Mouse (Mus musculus) forebrain, embryonic 16.5 days (tissue): ENCODE data around the gene Cask. TPM values are rescaled to one million over a fixed set of nuclear protein-coding genes. Genes with fewer than 3 reads are reported as not detected.

Source experiments
- ATAC-seq: fragments of 200-750 bp; cut with Nextera tagmentation; 2 replicates; pipeline ENCODE4 v1.8.0; 2017; ENCODE audit warnings: mild to moderate bottlenecking, moderate library complexity
- H3K27ac ChIP-seq: fragments of 300-500 bp; sonication (generic); 2 replicates; pipeline ENCODE4 v1.5.1; 2014; ENCODE audit warnings: low read length, control low read depth
- H3K27me3 ChIP-seq: fragments of 300-500 bp; sonication (generic); replicated peaks from 2 replicates; pipeline ENCODE4 v1.6.1; 2014; ENCODE audit warnings: low read length; ENCODE audit not compliant: control insufficient read depth, insufficient read depth
- H3K36me3 ChIP-seq: fragments of 300-500 bp; sonication (generic); 2 replicates; pipeline ENCODE4 v1.6.1; 2014; ENCODE audit not compliant: control insufficient read depth, insufficient read depth
- H3K4me1 ChIP-seq: fragments of 300-500 bp; sonication (generic); replicated peaks from 2 replicates; pipeline ENCODE4 v1.6.1; 2014; ENCODE audit warnings: low read length; ENCODE audit not compliant: control insufficient read depth, insufficient read depth
- H3K4me2 ChIP-seq: fragments of 300-500 bp; sonication (generic); 2 replicates; pipeline ENCODE4 v1.6.1; 2014; ENCODE audit warnings: mild to moderate bottlenecking, low read length, control low read depth
- H3K4me3 ChIP-seq: fragments of 300-500 bp; sonication (generic); replicated peaks from 2 replicates; pipeline ENCODE4 v1.5.1; 2014; ENCODE audit warnings: mild to moderate bottlenecking, low read length, control low read depth
- H3K9ac ChIP-seq: fragments of 300-500 bp; sonication (generic); replicated peaks from 2 replicates; pipeline ENCODE4 v1.6.1; 2014; ENCODE audit warnings: low read depth, low read length, control low read depth
- H3K9me3 ChIP-seq: fragments of 300-500 bp; sonication (generic); 2 replicates; pipeline ENCODE4 v1.6.1; 2016; ENCODE audit warnings: low read length; ENCODE audit not compliant: control insufficient read depth
- WGBS: fragments of 180-500 bp; shearing (Covaris S2); extraction: QIAGEN DNeasy Blood & Tissue Kit; methylation state at CpG from one replicate; pipeline ENCODE4 v1.1.7; 2014; 5-methylcytosine and 5-hydroxymethylcytosine counted together
- polyA plus RNA-seq: library from polyadenylated mRNA; unstranded; fragments of >200 nt; fragmentation: Nextera tagmentation; extraction: Ambion mirVana; gene quantifications from 2 replicates; pipeline ENCODE4 v1.2.1, GENCODE M21; 2015

The Cask gene
- polyA plus RNA-seq, result 47.7 and 55.4 TPM in 2 replicates

DNA sequence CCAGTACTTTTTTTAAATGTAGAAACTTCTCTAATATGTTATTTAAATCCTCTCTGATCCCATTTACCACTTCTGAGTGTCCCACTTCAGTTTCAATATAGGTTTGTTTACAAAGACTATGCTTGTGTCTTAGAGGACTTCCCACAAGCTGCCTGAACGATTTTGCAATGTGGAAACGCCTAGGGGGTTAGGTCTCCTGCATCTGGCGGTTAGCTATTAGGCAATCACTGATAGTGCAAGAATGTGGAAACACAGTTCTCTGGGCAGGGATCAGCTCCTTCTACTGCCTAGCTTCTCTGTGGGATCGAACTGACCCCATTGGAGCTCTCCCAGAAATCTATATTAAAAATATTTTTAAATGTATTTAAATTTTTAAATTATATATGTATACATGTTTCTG, at the start of gene Cask:
TSS of gene Cask (minus strand) at position 83 of the 400 bp plus-strand sequence.
- H3K27me3 ChIP-seq, result no peaks in the 10 kb centered on the region
- H3K9me3 ChIP-seq, result no peaks in the 10 kb centered on the region
- no peak within 1 kb of the TSS for H3K9ac ChIP-seq
- no peak within 1 kb of the TSS for H3K27ac ChIP-seq
- 48% methylated on average over 4 of the region's 4 CpGs for WGBS
- no peak for ATAC-seq
- no peak within 1 kb of the TSS for H3K4me2 ChIP-seq
- H3K4me1 ChIP-seq, result no peaks in the 10 kb centered on the region
- no peaks in the 10 kb centered on the region for H3K36me3 ChIP-seq
- no peak within 1 kb of the TSS for H3K4me3 ChIP-seq

DNA sequence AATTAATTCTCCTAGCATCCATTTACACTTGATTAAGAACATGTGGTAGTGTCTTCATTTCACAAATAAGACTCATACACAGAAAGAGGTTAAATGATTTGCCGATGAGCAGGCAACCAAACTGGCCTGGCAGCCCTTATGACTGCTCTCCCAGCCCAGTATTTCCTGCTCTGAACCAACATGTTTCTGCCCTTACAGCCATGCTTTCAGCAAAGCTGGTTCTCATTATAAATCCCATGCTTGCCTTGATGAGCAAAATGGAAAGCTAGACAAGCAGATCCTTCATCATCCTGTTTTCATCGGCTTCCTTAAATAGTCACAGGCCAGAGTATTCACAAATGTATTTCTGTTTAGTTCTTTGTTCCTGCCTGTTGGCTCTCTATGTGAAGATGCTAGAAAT, 38.8 kb upstream of the Cask start:
- Histone ChIP-seq H3K9ac (no peak overlapping the region), H3K36me3 (no peaks in the 10 kb centered on the region), H3K4me3 (no peak overlapping the region), H3K4me1 (no peaks in the 10 kb centered on the region), H3K9me3 (no peaks in the 10 kb centered on the region), H3K4me2 (no peak overlapping the region), H3K27me3 (no peaks in the 10 kb centered on the region), H3K27ac (no peak overlapping the region)
- ATAC-seq, result no peak
- WGBS, result 84% methylated on average over 2 of the region's 2 CpGs

GRCm38 (mm10) chrX:13884348-13884747, 33.2 kb upstream of the Cask start:
- no peaks in the 10 kb centered on the region for H3K27me3 ChIP-seq
- no peaks in the 10 kb centered on the region for H3K36me3 ChIP-seq
- 81% methylated on average over 1 of the region's 1 CpGs for WGBS
- H3K4me3 ChIP-seq, result no peak overlapping the region
- ATAC-seq, result no peak
- H3K4me2 ChIP-seq, result no peak overlapping the region
- H3K9ac ChIP-seq, result no peak overlapping the region
- no peaks in the 10 kb centered on the region for H3K9me3 ChIP-seq
- H3K4me1 ChIP-seq, result no peaks in the 10 kb centered on the region
- H3K27ac ChIP-seq, result no peak overlapping the region

DNA sequence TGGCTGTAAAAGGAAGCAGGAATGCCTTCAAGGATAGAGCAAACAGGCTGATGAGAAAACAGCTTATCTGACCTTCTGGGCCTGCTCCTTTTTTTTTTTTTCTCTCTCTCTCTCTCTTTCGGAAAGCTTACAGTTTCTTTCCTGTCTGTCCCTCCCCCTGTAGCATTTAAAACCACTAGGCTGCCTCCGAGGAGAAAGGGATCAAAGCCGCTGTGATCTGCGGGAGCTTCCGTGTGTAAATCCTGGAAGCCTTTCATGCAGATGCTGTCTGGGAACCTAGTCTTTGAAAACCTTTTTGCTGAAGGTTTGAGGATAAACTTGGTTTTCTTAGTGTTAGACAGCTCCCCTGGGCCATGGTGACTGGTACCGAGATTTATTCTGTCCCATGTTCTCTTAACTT, 30.8 kb upstream of the Cask start:
- WGBS, result 14% methylated on average over 6 of the region's 6 CpGs
- H3K4me1 ChIP-seq, result no peaks in the 10 kb centered on the region
- no peak overlapping the region for H3K9ac ChIP-seq
- no peak overlapping the region for H3K4me3 ChIP-seq
- no peak for ATAC-seq
- H3K4me2 ChIP-seq, result no peak overlapping the region
- no peaks in the 10 kb centered on the region for H3K9me3 ChIP-seq
- no peaks in the 10 kb centered on the region for H3K27me3 ChIP-seq
- no peak overlapping the region for H3K27ac ChIP-seq
- H3K36me3 ChIP-seq, result no peaks in the 10 kb centered on the region

DNA sequence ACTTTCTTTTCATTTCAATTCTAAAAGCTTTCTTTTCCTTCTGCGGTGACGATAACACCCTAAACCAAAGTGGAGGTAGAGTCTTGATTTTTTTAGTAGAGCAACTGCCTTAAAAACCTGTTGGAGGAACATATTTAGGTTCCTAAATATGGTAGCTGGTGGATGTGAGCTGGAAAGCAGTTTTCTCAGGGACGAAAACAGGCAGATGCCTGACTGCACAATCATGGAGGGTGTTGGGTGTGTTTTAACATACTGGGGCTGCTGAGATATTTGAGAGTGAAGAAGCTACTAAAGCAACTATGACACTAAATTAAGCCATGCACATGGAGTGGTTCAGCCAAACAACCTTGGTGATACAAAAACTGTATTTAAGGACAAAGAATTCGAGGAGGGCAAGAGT, 9.0 kb upstream of the Cask start:
- Histone ChIP-seq H3K9me3 (no peaks in the 10 kb centered on the region), H3K4me1 (no peaks in the 10 kb centered on the region), H3K4me3 (no peak overlapping the region), H3K27me3 (no peaks in the 10 kb centered on the region), H3K4me2 (no peak overlapping the region), H3K36me3 (no peaks in the 10 kb centered on the region), H3K27ac (no peak overlapping the region), H3K9ac (no peak overlapping the region)
- WGBS, result 86% methylated on average over 4 of the region's 4 CpGs
- no peak for ATAC-seq

- no peak overlapping the region for H3K27ac ChIP-seq
- no peaks in the 10 kb centered on the region for H3K4me1 ChIP-seq
- H3K27me3 ChIP-seq, result no peaks in the 10 kb centered on the region
- 89% methylated on average over 8 of the region's 9 CpGs for WGBS
- no peaks in the 10 kb centered on the region for H3K9me3 ChIP-seq
- H3K9ac ChIP-seq, result no peak overlapping the region
- H3K4me2 ChIP-seq, result no peak overlapping the region
- no peaks in the 10 kb centered on the region for H3K36me3 ChIP-seq
- no peak for ATAC-seq
- no peak overlapping the region for H3K4me3 ChIP-seq
Measured at GRCm38 (mm10) chrX:13859051-13859450, 7.9 kb upstream of the Cask start.

GRCm38 (mm10) chrX:13848473-13848872, 2.7 kb downstream of the Cask start:
- no peaks in the 10 kb centered on the region for H3K27me3 ChIP-seq

DNA sequence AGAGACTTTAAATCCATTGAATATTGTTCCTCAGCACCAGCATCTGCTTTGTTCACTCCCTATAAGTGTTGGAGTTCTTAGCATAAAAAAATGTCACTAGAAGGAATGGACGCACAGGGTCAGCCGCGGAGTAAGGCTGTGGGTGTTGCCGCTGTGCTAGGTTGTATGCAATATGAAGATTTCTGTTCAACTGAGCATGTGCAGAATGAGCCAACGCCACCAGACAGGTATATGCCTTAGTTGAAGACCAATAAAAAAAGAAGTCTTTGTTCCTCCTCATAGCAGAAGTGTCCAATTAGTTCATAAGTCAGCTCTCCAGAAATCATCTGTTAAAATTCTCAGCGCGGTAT, 3.7 kb downstream of the Cask start:
- 19% methylated on average over 7 of the region's 7 CpGs for WGBS
- peak overlapping the region; percentile 56 for H3K9ac ChIP-seq

More at GRCm38 (mm10) chrX:13848473-13848872, 2.7 kb downstream of the Cask start:
- H3K4me1 ChIP-seq, result no peaks in the 10 kb centered on the region
- ATAC-seq, result no peak
- H3K9ac ChIP-seq, result no peak overlapping the region
- WGBS, result 87% methylated on average over 1 of the region's 1 CpGs
- no peaks in the 10 kb centered on the region for H3K9me3 ChIP-seq
- no peaks in the 10 kb centered on the region for H3K36me3 ChIP-seq
- no peak overlapping the region for H3K4me2 ChIP-seq
- no peak overlapping the region for H3K4me3 ChIP-seq
- H3K27ac ChIP-seq, result no peak overlapping the region

GRCm38 (mm10) chrX:13846653-13847501, 4.3 kb downstream of the Cask start:
- Histone ChIP-seq H3K27ac (peak overlapping the region; percentile 94), H3K27me3 (no peaks in the 10 kb centered on the region), H3K4me3 (peak overlapping the region; percentile 61), H3K4me2 (peak overlapping the region; percentile 46), H3K9me3 (no peaks in the 10 kb centered on the region), H3K4me1 (no peaks in the 10 kb centered on the region), H3K9ac (peak overlapping the region; percentile 56), H3K36me3 (no peaks in the 10 kb centered on the region)
- ATAC-seq, result peak; percentile 94
- 24% methylated on average over 31 of the region's 59 CpGs for WGBS

More for the DNA sequence above, 3.7 kb downstream of the Cask start:
- Histone ChIP-seq H3K4me1 (no peaks in the 10 kb centered on the region), H3K27me3 (no peaks in the 10 kb centered on the region), H3K36me3 (no peaks in the 10 kb centered on the region), H3K4me3 (peak overlapping the region; percentile 61), H3K27ac (peak overlapping the region; percentile 91), H3K9me3 (no peaks in the 10 kb centered on the region), H3K4me2 (peak overlapping the region; percentile 46)
- peak; percentile 22; the same call in 1 of the 2 replicates for ATAC-seq
